17 mouse cellular contexts compared by ENCODE assay signal in the genomic region with DNA sequence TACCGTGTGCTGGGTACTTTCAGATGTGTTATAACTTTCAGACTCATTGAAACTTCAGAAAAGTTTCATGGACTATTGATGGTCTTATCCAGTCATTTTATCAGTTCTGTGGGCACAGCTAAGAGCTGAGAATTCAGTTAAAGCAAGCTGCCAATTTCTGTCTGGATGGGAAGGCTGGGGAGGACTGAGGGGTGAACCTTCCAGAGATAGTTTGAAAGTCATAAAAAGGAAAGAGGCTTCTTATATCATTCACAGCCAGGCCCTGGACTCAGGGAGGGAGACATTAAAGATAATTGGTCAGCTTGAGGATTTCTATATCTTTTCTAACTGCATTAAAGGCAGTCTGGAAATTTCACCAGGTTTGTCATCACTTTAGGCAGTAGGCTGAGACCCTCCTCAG.
"Had no signal": no experiment of that assay in that cellular context is flagged by ENCODE, and none has a peak within 500 bp of the region (broad histone marks: within the 10 kb centered on the region; RNA-seq: fewer than 3 reads in every experiment).

No protein-coding gene starts in this region.

- DNase-seq: left cerebral cortex, postnatal 4 days; liver; liver, embryonic 13.5 days; liver, postnatal 0 days; lung, adult 18-20 months; lung, adult 2 months; lung, embryonic 14.5 days; lung, postnatal 10 days; lung, postnatal 14 days; lung, postnatal 36 days; lung, postnatal 4 days; midbrain, embryonic 14.5 days had no signal

- ATAC-seq: liver, embryonic 12.5 days; liver, postnatal 0 days; lung, postnatal 0 days; midbrain, embryonic 13.5 days; midbrain, embryonic 15.5 days; midbrain, embryonic 16.5 days had no signal
